Mouse (Mus musculus) ES-E14 (cell line): ENCODE measurements at regions not wholly inside any gene's neighbourhood (a gene's known extent, or its start where the extent isn't known, plus 50 kb on each side); places are given as distances from the start of the nearest gene placed in this dataset.

Experiments
- CHD2 ChIP-seq: IDR thresholded peaks from 2 replicates; pipeline ENCODE4 v1.6.1; 2014; ENCODE audit warnings: mild to moderate bottlenecking, low read depth, low read length, inconsistent platforms
- HCFC1 ChIP-seq: IDR thresholded peaks from 2 replicates; pipeline ENCODE4 v1.6.1; 2012; ENCODE audit warnings: low read length, inconsistent platforms, borderline replicate concordance; ENCODE audit not compliant: insufficient read depth
- MAFK ChIP-seq: IDR thresholded peaks from 2 replicates; pipeline ENCODE4 v1.6.1; 2014; ENCODE audit warnings: mild to moderate bottlenecking, low read depth, low read length, inconsistent platforms; ENCODE audit not compliant: insufficient read depth

- TF ChIP-seq HCFC1 (no peak), CHD2 (no peak), MAFK (no peak)
Observed at GRCm38 (mm10) chr2:101415002-101415401, 209.5 kb upstream of the Rag2 start.
